8 mouse cellular contexts compared by ENCODE assay signal in genomic region chr11:121673629-121674028, GRCm38 (mm10). TPM values are rescaled to one million over a fixed set of nuclear protein-coding genes. Genes with fewer than 3 reads are reported as not detected.
DNase-seq lines count a peak whose midpoint lies in the region; ATAC-seq and TF ChIP-seq lines count a peak whose summit lies in the region.

No protein-coding gene starts in this region.

- peak overlapping the region; percentile 75 for H3K9ac ChIP-seq in heart, embryonic 16.5 days (ENCODE audit: low read length)

- H3K9me3 ChIP-seq in heart, embryonic 16.5 days (replicated peaks; ENCODE audit: control insufficient read depth, low read length), result peaks cover 5% of the 10 kb centered on the region; the same call in 1 of the 2 replicates

- no peaks in the 10 kb centered on the region for H3K36me3 ChIP-seq in kidney, adult 2 months (ENCODE audit: control insufficient read depth, insufficient read depth, low read length)
- peaks cover 3% of the 10 kb centered on the region for H3K36me3 ChIP-seq in heart, embryonic 16.5 days (ENCODE audit: control insufficient read depth, insufficient read depth)

- H3K4me1 ChIP-seq in kidney, adult 2 months (ENCODE audit: control insufficient read depth, insufficient read depth, low read length), result peaks cover 3% of the 10 kb centered on the region; the same call in 1 of the 2 replicates
- H3K4me1 ChIP-seq in heart, embryonic 16.5 days (ENCODE audit: control insufficient read depth, insufficient read depth, low read length), result peaks cover 8% of the 10 kb centered on the region

- H3K27me3 ChIP-seq in kidney, adult 2 months (replicated peaks; ENCODE audit: control insufficient read depth, insufficient read depth, low read length), result no peaks in the 10 kb centered on the region
- H3K27me3 ChIP-seq in Patski, result no peaks in the 10 kb centered on the region
- no peaks in the 10 kb centered on the region for H3K27me3 ChIP-seq in heart, embryonic 16.5 days (ENCODE audit: control insufficient read depth, insufficient read depth, low read length)

- H3K4me3 ChIP-seq in kidney, adult 2 months (ENCODE audit: insufficient read depth, low read depth, low read length), result peak overlapping the region; percentile 31
- peak overlapping the region; percentile 64 for H3K4me3 ChIP-seq in heart, embryonic 16.5 days (ENCODE audit: low read length)

- peak overlapping the region; percentile 94 for H3K27ac ChIP-seq in kidney, adult 2 months (ENCODE audit: insufficient read depth, low read depth, low read length)
- peak overlapping the region; percentile 91 for H3K27ac ChIP-seq in heart, embryonic 16.5 days (ENCODE audit: low read length)

- CTCF ChIA-PET in Patski (lab: Charles Lee), result interaction anchor here (1.1 to 2.0 kb wide), 3 partner anchors 22 to 135 kb away, joined by 3 to 6 read pairs (median 3); no protein-coding TSS in a partner anchor

- no peak for TF ChIP-seq POLR2A in kidney, adult 2 months (IDR thresholded peaks at IDR 0.05; ENCODE audit: low read depth, low read length)

- TF ChIP-seq CTCF in kidney, adult 2 months (conservative IDR thresholded peaks at IDR 0.05; ENCODE audit: insufficient read depth, insufficient read length, low read depth, low read length), result no peak
- peak; percentile 13 for TF ChIP-seq CTCF in Patski (IDR thresholded peaks at IDR 0.05)

- WGBS in kidney, adult 2 months, result 53% methylated on average over 7 of the region's 7 CpGs
- 64% methylated on average over 7 of the region's 7 CpGs for WGBS in heart, embryonic 16.5 days

- H3K4me2 ChIP-seq in heart, embryonic 16.5 days (ENCODE audit: low read depth, low read length), result peak overlapping the region; percentile 70

- POLR2A ChIA-PET in Patski (lab: Charles Lee), result interaction anchor here (1.0 to 2.2 kb wide), 2 partner anchors 9 to 28 kb away, joined by 3 to 16 read pairs; partner anchors contain the start of gene Metrnl

- peak; percentile 27 for DNase-seq in kidney, adult 2 months
- no peak for DNase-seq in kidney, adult 18-20 months
- DNase-seq in Patski (ENCODE audit: low read depth, low spot score), result no peak
- DNase-seq in gastrocnemius, adult 8-10 months (ENCODE audit: low spot score in 2 of 2), result no peak
- no peak for DNase-seq in adrenal gland, adult 2 months

- in situ Hi-C loops in Patski (cut with MboI; ENCODE audit: low pct_unique_long_range_greater_than_20kb), result no loop called here

- ATAC-seq in Patski, result no peak
- ATAC-seq in heart, embryonic 16.5 days (replicated peaks; ENCODE audit: extremely low read depth, insufficient read depth, low FRiP score), result no peak
- ATAC-seq in megakaryocyte, adult 5-6 weeks (ENCODE audit: poor library complexity, severe bottlenecking), result peak; percentile 16
- no peak for ATAC-seq in inflammation-experienced regulatory T-cells, adult 6 months

RNA-seq across cellular contexts. Expression of gene B3gntl1, which starts 0.7 kb away (rescaled TPM):
- 4.9 and 5.0 TPM in 2 replicates for polyA plus RNA-seq in kidney, adult 2 months (2012; rRNA removed)
- polyA plus RNA-seq in Patski (2021), result 9.4 TPM
- 6.0 TPM in 2 replicates for polyA plus RNA-seq in heart, embryonic 16.5 days (2015; fragmentation: Nextera tagmentation; extraction: Ambion mirVana)
- 3.6 and 5.8 TPM in 2 replicates for total RNA-seq in megakaryocyte, adult 5-6 weeks (2015)
- total RNA-seq in megakaryocyte, adult 5-6 weeks (2017), result 5.2 and 7.8 TPM in 2 replicates
- total RNA-seq in gastrocnemius, adult 8-10 months (2022), result 1 to 10 TPM; 2.3 to 2.8 (median 2.5) TPM
- polyA plus RNA-seq in inflammation-experienced regulatory T-cells, adult 6 months (2017; shearing (Covaris generic)), result 10 to 100 TPM in 2 of 3 experiments, 1 to 10 TPM in 1; 6.4 to 12.1 (median 10.7) TPM
- 1 to 10 TPM; 7.4 to 10.0 TPM for total RNA-seq in adrenal gland, adult 2 months (2021)
- 9.2 and 11.1 TPM in 2 replicates for polyA plus RNA-seq in adrenal gland, adult 2 months (2012; rRNA removed)

RNA-seq across cellular contexts. Expression of gene Metrnl, which starts 27.7 kb away (rescaled TPM):
- 42.6 and 49.1 TPM in 2 replicates for polyA plus RNA-seq in kidney, adult 2 months (2012; rRNA removed)
- 89.5 TPM for polyA plus RNA-seq in Patski (2021)
- polyA plus RNA-seq in heart, embryonic 16.5 days (2015; fragmentation: Nextera tagmentation; extraction: Ambion mirVana), result 27.5 and 28.3 TPM in 2 replicates
- total RNA-seq in megakaryocyte, adult 5-6 weeks (2015), result 32.9 and 40.5 TPM in 2 replicates
- total RNA-seq in megakaryocyte, adult 5-6 weeks (2017), result 16.4 and 20.6 TPM in 2 replicates
- total RNA-seq in gastrocnemius, adult 8-10 months (2022), result 1 to 10 TPM; 5.1 to 7.8 (median 5.6) TPM
- polyA plus RNA-seq in inflammation-experienced regulatory T-cells, adult 6 months (2017; shearing (Covaris generic)), result 1 to 10 TPM in 2 of 3 experiments, under 1 TPM in 1; 0.55 to 3.0 (median 2.1) TPM
- 10 to 100 TPM; 14.0 to 44.3 TPM for total RNA-seq in adrenal gland, adult 2 months (2021)
- polyA plus RNA-seq in adrenal gland, adult 2 months (2012; rRNA removed), result 33.2 and 42.1 TPM in 2 replicates
